Mouse (Mus musculus) frontal cortex, postnatal 10 days (tissue): Measurements from ENCODE around the gene Trip11.

Source experiments
- DNase-seq, 2 experiments: peaks; one replicate each; pipeline ENCODE4 v3.0.0; 2022; ENCODE audit warnings: low spot score in 2 of 2, mixed read lengths in 1 of 2

Gene Trip11

DNA sequence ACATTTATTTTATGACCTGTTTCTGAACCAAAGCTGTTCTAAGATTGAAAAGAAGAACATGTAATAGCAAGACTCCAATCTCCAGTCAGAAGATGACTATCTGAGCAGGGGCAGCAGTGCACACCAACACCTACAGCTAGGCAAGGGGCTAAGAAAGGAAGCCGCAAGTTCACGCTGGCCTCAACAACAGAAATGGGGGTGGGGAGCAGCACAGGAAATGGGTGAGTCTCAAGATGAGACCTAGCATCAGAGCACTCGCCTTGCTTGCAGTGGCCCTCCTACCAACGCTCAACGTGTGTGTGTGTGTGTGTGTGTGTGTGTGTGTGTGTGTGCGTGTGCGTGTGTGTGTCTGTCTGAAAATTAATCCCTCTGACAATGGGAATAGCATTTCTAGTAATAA lies 16.0 kb downstream of the Trip11 start:
- no peak for DNase-seq

DNA sequence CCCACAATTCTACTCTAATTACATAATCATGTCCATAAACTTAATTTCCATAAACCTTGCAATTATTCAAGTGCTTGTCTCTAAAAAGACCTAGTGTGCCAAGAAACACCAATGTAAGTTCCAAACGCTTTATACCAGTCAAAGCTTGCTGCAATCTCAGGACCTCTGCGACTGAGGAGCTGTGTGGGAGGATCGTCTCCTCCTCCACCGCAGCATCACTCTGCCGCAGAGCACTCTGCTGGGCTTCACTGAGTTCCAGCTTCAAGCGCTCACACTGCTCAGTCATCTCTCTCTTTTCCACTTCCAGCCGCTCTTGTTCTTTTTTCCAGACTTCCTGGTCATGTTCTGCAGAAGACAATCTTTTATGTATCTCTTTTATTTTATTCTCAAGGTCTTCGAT lies 19.8 kb downstream of the Trip11 start:
- no peak for DNase-seq

DNA sequence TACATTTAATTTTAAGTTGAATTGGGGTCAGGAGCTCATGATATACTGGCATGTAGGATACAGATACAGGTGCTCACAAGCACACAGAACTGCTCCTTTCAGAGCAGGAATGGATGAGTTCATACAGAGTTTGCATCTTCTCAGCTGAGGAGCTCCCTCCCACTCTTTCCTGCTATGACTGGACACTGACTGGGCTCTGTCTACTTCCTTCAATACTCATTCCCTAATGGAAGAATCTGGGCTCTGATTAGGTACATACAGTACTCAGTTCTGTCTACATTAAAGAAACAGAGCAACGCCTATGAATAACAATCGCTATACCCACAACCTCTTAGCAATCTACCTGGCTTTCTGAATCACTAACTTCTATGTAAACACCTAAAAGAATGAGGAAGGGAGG lies 20.2 kb downstream of the Trip11 start:
- no peak for DNase-seq

DNA sequence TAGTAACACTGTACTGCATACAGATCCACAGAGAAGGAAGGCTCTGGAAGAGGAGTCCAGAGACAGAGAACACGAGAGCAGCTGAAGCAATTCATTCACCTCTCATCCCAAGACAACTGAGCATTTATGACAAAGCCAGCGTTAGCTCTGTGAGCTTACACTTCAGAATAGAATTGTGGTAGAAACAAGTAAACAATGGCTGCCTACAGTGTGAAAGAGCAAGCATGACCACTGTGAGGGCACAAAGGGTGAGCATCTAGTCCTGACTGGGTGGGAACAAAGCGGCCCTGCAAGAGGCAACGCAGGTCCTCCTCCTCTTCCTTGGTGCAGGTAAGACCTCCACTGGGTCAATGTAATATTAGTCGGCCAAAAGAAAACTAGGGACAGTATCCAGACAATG lies 22.0 kb downstream of the Trip11 start:
- no peak for DNase-seq

DNA sequence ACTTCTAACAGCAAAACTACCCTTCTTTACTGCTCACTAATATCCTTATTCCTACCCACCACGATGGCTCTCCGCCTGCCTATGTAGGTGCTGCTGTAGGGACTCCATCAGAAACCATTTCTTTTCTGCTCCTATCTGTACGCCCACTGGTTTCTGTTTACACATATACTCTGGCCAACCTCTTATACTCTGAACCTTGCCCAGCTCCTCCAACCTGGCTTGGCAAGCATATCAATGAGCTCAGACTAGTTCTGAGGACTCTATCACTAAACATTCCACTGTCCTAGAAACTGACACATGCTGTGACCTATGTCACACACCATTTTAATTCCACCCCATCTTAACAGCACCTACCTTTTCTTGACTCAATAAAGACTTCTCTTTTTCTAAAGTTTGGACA lies 23.7 kb downstream of the Trip11 start:
- no peak for DNase-seq

GRCm38 (mm10) chr12:101888312-101888711 lies 24.8 kb downstream of the Trip11 start:
- DNase-seq: no peak

- DNase-seq: no peak
Measured at GRCm38 (mm10) chr12:101884926-101885325, 28.1 kb downstream of the Trip11 start.

GRCm38 (mm10) chr12:101876374-101876773 lies 36.7 kb downstream of the Trip11 start:
- DNase-seq: no peak

GRCm38 (mm10) chr12:101875107-101875506 lies 38.0 kb downstream of the Trip11 start:
- DNase-seq: no peak

- no peak for DNase-seq
Measured at GRCm38 (mm10) chr12:101862286-101862964, 50.6 kb downstream of the Trip11 start.

GRCm38 (mm10) chr12:101860256-101860655 lies 52.8 kb downstream of the Trip11 start:
- no peak for DNase-seq

GRCm38 (mm10) chr12:101858011-101858410 lies 55.1 kb downstream of the Trip11 start:
- DNase-seq: no peak

DNA sequence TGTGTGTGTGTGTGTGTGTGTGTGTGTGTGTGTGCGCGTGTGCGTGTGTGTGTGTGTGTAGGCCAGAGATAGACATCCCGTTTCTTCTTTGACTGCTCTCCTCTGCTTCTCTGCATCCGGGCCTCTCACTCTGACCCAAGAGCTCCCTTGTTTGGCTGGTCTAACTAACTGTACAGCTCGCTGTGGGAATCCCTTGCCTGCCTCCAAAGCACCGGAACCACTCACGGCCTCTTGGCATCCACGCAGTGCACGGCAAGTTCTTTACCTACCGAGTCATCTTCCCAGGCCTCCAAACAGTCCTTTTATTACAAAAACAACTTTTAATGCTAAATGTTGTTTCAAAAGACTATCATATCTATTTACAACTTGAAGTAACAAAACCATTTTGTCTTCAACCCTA lies 58.7 kb downstream of the Trip11 start:
- no peak for DNase-seq

DNA sequence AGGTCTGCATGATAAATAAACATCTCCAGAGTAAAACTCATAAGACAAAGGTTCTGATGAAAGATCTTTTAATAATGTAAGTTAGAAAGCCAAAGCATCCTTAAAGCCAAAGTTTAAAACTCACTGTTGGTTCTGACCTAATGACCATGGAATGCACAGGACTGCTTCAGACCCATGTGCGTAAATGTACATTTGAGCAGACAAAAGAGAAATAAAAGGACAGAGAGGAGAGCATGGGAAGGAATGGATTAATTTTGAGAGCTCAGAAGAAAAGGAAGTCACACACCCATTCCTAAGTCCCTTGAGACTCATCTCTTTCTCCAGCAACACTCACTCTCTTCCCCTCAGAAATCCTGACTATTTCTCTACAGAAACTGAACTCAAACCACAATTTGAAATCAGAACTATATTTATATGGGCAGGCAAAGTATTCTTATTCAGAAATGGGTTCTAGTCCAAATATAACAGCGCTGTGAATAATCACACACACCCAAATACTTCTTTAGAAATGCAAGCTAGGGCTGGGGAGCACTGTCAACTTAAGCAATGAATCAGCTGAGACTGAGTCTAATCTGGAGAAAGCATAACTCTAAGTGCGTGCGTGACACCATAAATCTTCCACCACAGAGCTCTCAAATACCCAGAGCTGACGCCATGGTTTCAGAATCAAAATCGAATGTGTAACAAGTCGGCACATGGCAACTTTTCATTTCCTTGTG lies 61.1 kb downstream of the Trip11 start:
- no peak for DNase-seq

DNA sequence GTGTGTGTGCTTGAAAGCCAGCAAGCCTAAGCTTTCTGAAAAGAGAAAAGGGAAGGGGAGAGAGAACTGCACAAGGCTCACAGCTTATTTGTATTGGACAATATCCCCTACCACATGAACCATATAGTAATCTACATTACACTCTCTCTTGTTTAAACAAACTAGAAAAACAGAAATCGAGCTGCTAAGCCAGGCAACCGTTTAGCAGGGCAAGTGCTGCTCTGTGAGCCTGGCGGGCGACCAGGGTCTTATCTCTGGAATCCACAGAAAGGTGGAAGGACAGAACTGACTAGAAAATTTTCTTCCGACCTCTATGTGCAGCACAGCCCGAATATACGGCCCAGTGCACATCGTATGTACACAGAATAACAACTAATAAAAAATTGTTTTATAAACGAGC lies 61.8 kb downstream of the Trip11 start:
- no peak for DNase-seq

- no peak for DNase-seq
Measured at GRCm38 (mm10) chr12:101836546-101837274, 76.4 kb downstream of the Trip11 start.

- DNase-seq: no peak
Measured at GRCm38 (mm10) chr12:101834715-101835114, 78.4 kb downstream of the Trip11 start.

DNA sequence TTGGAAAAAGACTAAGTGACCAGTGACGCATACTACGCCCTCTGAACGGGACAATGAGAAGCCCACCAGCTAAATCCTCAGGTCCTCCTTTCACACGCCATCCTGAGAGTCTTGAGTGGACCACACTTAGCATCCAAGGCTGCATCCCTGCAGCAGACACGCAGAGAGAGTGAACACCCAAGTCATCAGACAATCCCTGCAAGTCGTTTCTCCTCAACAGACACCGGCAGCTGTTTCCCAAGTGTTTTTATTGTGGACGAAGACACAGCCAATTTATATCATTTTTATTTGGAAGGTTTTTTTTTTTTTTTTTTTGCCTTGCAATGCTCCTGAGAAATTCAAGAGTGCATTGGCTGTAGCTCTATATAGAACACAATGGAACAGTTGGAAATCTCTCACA lies 79.3 kb downstream of the Trip11 start:
- DNase-seq: no peak

DNA sequence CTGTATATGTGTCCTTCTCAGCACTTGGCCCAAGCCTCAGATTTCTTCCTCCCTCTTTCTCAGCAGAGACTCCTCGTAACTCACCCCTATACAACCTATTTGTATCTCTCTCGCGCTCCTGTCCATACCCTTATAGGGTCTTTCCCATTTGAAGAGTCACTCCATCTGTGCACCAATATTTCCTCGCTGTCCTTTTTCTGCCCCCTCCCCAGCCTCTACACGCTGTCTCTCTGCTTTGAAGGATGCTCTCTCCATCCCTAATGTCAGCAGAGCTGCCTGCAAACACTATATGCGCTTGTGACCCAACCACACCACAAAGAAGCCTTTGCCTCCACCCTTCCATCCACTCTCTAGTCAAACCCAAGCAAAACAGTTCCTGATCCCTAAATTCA lies 80.0 kb downstream of the Trip11 start:
- DNase-seq: no peak

DNA sequence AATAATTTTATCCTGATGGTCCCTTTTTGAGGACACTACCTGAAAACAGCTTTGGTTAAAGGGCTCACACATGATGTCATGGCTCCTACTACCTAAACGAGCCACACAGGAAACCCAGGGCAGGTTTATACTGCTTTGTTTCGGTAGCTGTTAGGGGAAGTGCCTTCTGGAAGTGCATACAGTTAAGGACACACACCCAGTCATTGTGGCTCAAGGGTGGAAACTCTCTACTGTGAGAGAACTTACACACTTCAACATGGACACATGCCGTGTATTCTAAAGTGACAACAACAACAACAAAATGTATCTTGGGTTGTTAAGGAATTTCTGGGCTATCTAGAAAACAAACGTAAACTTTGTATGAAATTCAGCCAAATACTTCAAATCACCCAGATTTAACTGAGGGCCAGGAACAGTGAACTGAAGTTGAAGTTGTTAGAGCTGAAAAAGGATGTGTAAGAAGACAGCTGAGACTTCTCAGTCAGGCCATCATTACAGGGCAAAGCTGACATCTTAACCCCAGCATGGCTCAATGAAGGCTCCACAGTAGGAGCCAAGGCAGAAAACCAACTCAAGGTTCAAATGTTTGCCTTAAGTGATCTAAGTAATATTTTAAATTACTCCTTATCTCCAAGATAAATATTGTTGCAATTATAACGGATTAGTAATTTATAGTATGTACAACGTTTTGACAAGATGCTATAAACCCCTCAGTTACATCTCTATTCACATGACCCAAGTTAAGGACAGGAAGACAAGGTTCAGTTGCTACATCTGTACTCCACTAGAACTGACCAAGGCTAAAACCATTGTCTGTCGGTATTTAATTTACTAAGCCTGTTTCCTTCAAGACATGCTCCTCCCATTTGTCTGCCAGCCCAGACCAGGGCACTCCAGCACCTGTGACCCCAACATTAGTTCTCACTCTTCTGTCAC lies 80.6 kb downstream of the Trip11 start:
- DNase-seq: no peak

DNA sequence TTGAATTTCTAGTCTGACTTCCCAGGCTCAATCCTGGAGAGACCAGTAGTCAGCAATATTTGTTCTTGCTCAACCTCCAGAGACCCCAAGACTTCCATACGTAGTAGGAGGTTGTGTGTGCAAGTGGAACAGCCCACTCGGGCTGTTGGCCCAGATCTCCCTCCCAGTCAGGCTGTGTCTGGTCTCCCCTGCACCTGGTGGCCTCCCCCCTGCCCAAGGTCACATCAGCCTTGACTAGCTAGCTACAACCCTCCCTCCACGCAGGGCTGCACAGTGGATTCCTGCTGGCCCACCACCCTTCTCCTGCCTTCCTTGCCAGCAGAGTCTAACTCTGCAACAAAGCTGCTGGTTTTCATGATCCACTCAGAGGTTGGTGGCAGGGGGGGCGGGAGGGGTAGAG lies 81.8 kb downstream of the Trip11 start:
- no peak for DNase-seq

- no peak for DNase-seq
Measured at GRCm38 (mm10) chr12:101823161-101823560, 89.9 kb downstream of the Trip11 start.
